Mouse (Mus musculus) heart, postnatal 14 days (tissue): ENCODE data around the gene Ppef2. TPM values are rescaled to one million over a fixed set of nuclear protein-coding genes. Genes with fewer than 3 reads are reported as not detected.
A peak's percentile ranks its signal among the peaks of the same experiment; 100 is the strongest.

Source experiments
- DNase-seq, 2 experiments: peaks; one replicate each; pipeline ENCODE4 v3.0.0; 2021 to 2022
- intact Hi-C: fragments of 180-260 bp; cut with DNase I; formaldehyde crosslinking; loops from one replicate; pipeline ENCODE4 v1.15.1; 2025
- total RNA-seq, 2 experiments: library from RNA; stranded (reverse); gene quantifications; 2 replicates each; pipeline ENCODE4 v1.2.3; 2021

Gene Ppef2
- total RNA-seq, 2 experiments from 2014 or later: not detected

DNA sequence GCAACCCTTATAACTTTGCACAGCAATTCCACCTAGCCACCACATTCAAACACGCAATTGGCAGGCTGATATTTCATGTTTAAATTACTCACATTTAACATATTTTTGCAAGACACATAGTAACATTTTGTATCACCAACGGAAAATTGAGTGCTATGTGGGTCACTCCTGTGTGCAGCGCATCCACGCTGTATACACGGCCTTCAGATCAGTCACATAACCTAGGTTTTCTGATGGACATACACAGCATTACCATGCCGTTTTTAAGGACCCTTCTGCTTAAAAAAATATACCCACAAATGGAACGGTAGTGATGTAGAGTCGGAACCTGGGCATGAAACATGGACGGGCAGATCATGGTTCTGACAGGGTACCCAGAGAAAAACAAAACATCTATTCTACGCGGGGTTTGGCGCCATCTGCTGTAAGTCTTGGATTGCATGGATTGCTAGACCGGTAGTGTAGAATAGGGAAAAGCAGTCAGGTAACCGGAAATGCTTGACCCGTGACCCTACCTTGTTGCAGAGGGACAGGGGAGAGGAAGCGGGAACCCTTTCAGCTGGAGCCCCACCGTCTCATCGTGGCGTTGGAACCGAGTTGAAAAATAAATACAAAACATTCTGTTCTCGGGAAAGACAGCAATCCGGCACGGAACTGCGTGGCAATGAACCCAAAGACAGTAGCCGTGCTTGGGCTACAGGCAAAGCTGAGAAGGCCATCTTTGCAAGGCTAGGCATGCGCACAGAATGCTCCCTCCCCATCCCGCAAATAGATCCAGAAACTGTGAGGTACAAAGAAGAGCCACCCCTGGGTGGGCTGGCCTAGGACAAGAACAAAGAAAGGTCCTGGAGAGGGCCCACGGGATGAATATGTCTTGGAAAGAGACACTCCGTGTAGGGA lies 16.5 kb downstream of the Ppef2 start:
- peak; percentile 61 to 72 for DNase-seq
- intact Hi-C loops: loop anchor here (2.0 kb wide), 1 partner anchor 45 kb away; no protein-coding TSS in a partner anchor

DNA sequence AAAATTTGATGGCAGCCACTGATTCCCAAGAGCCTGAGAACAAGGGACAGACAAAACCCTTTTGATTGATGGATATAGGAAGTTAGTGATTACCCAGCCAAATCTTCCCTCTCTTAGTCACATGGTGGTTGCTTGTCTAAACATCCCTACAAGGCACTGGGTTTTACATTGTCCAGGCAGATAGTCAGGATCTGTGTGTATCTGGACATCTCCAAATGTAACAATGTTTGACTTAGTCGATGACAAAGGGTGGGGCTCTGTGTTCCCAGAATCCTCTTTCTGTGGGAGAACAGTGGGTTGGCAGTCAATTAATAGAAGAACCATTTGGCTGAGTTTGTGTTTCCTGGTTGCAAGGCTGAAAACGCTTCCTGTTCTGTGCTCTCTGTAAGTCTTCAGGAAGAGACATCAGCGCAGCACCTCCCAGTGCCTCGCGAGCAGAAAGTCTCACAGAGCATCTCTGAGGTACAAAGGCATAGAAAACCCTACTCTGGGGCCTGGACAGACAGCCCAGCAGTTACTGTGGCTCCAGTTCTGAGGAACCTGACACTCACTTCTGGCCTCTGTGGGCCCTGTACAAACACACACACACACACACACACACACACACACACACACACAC lies 21.0 kb downstream of the Ppef2 start:
- no peak for DNase-seq
- intact Hi-C loops: no loop called here

DNA sequence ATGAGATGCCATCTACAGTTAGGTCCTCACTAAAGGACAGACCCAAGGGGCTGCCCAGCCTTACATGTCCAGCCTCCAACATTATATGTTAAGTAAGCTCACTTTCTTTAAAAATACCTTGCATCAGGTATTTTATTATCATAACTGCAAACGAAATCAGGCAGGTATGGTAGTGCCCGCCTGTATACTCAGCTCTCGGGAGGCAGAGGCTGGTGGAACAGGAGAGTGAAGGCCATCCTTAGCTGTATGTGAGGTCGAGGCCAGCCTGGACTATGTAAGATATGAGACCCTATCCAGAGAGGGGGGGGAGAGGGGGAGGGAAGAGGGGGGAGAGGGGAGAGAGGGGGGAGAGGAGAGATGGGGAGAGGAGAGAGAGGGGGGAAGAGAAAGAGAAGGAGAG lies 22.7 kb downstream of the Ppef2 start:
- no peak for DNase-seq
- intact Hi-C loops: no loop called here

DNA sequence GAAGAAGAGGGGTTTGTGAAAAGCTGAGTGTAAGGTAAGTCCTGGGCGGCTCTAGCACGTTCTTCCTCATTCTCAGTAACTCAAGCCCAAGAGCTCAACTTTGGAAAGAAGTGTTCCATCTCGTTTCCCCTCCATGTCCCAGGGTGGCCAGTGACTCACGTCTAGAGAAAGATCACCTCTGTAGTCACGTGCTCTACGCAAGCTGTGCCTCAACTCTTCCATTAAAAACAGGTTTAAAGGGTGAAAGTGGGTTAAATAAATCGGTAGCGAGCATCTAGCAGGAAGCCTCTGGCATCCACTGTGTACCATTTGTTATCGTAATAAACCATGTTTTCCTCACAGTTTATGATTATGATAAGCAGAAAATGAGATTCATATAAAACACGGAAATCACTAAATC lies 24.2 kb downstream of the Ppef2 start:
- intact Hi-C loops: no loop called here
- DNase-seq: no peak

DNA sequence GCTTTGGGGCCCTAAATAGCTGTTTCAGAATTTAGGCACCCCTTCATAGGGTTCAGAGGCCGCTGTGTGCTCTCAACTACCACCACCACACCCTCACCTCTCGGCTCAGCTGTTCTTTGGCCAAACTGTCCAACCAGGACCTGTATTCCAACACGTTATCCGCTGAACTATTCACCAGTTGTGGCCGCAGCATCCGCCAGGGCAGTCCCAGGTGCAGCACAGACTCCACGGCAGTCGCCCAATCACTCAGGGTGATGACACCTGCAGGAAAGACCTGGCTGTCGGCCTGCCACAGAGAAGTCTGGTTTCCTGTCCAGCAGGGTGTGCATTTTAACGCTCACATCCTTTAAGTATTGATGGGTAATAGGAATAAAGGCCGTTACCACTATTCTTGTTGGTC lies 25.8 kb downstream of the Ppef2 start:
- DNase-seq: no peak

DNA sequence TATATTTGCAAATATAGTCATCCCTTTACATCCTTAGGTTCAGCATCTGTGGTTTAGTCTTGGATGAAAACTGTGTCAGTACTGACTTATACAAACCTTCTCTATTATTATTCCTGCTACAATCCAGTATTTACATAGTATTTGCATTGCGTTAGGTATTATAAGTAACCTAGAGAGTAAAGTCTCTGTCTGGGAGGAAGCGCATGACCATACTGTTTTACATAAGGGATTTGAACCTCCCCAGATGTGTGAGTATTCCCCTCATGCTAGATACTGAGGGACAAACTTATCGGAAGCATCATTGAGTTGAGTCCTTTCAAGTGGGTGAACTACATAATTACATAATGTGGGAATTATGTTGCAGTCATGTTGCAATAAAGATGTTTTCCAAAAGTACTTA lies 26.6 kb downstream of the Ppef2 start:
- DNase-seq: no peak
- intact Hi-C loops: no loop called here

More for the DNA sequence above, 25.8 kb downstream of the Ppef2 start:
- intact Hi-C loops: no loop called here

DNA sequence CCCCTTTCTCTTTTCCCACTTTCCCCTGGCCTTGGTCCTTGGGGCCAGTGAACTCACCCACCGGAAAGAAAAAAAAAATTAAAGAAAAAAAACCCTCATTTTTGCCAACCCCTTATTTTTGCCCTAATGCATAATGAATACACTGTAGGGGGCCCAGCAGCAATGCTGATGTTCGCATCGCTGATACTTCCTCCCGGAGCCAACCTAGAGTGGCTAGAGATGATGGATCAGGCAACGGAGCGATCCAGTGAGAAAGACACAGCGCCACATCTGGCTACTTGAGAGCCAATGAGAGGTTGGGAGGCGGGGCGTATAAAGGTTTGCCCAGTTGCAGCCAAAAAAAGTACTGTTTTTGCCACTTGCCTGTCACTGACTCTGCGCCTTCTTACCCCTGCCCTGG lies 27.3 kb downstream of the Ppef2 start:
- DNase-seq: no peak
- intact Hi-C loops: no loop called here

DNA sequence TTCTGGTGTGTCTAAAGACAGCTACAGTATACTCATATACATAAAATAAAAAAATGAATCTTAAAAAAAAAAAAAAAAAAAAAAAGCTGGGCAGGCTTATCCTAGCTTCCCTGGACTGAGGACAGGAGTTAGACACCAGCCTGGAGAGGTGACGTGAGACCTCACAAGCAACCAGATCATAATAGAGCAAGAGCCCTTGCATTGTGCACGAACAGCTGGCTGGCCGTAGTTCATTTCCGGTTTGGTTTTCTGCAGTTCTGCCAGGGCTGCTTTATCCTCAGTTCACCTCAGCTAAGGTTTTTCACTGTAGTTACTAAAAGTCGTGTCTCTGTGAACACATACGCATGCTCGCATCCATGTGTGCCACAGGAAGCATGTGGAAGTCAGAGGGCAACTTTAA lies 28.3 kb downstream of the Ppef2 start:
- peak; percentile 13 to 22 for DNase-seq
- intact Hi-C loops: no loop called here

DNA sequence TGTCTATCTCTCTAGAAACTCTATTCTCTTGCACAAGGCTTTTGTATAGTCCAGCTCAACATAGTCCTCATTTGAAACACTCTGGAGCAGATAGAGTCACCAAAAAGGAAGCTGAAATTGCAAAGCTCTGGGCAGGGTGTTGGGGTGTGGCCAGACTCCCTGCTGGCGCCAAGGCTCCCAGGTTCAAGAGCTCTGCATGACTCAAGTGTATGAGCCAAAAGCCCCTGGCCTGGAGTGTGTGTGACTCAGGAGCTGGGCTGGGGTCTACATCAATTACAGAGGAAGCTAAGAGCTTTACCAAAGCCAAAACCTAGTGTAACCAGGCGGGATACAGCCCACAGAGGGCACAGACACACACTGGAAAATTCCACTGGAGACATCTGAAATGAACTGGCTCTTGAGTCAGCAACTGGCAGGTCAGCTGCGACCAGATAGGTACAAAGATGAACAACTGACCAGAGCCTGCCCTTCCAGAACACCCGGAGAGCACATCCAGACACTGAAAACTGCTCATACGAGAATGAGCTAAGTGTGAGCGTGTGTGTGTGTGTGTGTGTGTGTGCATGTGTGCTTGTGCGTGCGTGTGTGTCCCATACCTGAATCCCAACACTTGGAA lies 35.7 kb downstream of the Ppef2 start:
- intact Hi-C loops: no loop called here
- no peak for DNase-seq

DNA sequence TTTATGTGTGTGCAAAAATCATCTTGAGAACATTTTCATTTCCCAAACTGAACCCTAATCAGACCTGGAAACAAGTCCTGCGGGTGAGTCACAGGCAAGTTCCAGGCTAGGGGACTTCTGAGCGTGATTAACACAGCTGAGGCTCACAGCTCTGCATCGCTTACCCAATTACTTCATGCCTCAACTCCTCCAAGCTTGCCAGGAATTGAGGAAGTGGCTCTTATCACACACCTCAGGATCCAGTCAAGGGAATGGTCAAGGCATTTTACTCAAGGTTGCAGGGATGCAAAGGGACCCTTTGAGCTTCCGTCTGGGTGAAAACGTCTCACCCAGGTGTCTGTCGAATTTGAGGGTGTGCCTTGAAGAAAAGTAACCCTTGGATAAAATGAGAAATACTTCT lies 36.3 kb downstream of the Ppef2 start:
- intact Hi-C loops: no loop called here
- no peak for DNase-seq

DNA sequence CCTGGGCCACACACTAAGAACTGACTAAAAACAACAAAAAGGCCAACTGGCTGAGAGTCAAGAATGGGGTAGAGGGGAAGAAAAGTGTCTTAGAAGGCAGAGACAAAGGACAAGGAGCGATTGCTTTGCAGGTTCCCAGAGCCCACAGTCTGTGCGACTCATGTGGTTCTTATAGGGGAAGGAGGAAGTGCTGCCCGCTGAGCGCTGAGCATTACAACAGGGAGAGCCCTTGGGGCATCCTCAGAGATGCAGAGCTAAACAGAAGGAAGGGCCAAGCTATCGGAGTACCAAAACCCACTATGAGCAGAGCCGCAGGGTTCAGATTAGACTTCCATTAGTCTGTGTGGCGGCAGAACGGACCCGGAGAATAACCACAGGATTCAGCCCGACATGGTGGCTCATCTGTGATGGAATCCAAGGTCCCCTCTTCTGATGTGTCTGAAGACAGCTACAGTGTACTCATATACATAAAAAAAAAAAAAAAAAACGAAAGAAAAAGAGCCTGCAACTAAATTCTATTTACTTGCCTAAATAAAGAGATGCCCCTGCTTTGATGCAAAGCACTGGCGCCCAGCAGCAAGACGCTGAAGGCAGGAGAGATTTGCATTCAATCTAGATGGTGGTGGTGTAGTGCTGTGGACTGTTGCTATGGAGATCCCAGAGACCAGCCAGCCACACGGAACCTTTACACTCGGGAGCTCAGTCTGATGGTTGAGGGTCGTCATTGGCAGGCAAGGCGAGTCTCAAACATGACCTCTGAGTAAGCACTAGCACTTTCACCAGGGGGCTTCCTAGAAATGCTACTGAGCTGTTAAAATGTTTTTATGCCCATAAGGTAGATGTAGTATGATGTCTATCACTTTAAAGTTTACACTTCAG lies 36.9 kb downstream of the Ppef2 start:
- no peak for DNase-seq
- intact Hi-C loops: no loop called here

DNA sequence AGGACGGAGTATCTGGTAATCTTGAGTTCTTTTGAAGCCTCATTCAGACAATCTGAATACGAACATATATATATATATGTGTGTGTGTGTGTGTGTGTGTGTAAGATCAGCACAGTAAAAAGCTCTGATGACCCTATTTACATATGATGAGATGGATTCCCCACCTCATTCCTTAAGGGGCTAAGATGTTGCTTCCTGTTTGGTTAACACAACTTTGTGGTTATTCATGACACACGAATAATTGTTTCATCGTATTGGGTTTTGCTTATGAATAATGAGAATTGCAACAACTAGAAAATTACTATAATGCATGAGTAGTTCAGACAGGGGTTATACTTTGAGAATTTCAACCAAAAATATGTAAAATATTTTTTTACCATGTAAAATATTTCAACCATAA lies 40.8 kb downstream of the Ppef2 start, which contains the start of gene U90926:
Gene U90926 (minus strand): TSS at position 101 of the 400 bp plus-strand sequence.
- intact Hi-C loops: no loop called here
- DNase-seq: no peak

DNA sequence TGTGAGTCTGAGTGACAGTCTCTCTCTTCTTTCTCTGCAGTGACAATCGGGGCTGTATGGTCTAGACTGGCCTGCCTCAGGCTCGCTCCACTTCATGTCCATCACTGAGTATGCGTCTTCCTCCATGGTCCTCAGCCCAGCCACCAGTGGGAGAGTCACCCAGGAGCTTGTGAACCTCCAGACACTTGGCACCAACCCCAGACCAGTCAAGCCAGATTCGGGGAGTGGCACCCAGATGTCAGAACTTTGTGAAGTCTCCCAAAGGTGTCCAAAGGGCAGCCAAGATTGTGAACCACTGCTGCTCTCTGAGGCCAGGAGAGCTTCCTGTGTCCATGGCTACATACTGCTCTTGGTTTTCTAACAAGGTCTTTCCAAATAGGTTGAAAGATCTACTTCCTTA lies 43.8 kb downstream of the Ppef2 start:
- DNase-seq: no peak
- intact Hi-C loops: no loop called here

DNA sequence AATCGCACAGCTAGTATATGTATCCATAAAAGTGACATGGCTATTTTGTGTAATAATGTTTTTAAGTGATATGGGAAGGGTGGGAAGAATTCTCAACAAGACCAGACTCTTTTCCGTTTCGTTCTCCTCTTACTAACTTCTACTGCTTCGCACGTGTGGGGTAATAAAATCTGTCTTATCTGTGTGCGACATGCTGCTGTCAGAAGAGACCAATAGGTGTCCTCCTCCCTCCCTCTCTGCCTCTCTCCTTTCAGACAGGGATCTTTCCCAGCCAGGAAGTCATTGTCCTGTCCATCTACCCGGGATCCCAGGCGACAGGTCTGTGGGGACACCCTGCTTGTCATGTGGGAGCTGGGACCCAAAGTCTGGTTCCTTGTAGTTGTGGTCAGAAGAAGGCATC lies 45.9 kb downstream of the Ppef2 start:
- intact Hi-C loops: no loop called here
- no peak for DNase-seq

DNA sequence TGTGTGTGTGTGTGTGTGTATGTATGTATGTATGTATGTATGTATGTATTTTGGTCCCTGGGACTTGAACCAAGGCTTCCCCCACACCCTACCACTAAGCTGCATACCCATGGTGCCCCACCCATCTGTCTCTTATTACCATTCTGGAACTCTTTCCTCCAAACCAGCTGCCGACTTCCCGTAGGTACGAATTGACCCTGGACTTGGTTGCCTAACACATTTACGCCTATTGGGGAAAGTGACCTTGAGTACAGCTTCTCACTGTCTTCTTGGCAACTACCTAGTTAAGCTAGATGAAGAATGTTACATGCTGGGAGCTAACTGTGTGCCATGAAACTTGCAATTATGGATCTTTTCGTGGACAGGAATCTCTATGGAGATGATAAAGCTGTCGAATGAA lies 50.0 kb downstream of the Ppef2 start:
- intact Hi-C loops: no loop called here
- DNase-seq: no peak

DNA sequence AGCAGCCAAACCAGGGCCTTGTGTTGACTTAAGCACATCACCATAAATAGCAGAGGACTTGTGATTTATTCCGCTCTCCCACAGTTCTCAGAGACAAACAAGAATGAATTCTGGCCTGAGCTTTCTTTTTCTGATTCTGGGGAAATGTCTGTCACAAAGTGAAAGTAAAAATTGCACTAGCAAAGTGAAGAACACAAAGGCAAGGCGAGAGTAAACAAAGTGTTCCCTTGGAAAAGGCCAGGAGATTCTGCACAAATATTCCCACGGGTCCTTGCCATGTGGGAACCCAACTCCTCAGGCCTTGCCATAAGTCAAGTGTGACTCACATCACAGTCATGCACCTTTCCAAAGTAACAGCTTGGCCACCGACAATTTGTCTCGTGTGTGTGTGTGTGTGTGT lies 50.4 kb downstream of the Ppef2 start:
- no peak for DNase-seq
- intact Hi-C loops: no loop called here

DNA sequence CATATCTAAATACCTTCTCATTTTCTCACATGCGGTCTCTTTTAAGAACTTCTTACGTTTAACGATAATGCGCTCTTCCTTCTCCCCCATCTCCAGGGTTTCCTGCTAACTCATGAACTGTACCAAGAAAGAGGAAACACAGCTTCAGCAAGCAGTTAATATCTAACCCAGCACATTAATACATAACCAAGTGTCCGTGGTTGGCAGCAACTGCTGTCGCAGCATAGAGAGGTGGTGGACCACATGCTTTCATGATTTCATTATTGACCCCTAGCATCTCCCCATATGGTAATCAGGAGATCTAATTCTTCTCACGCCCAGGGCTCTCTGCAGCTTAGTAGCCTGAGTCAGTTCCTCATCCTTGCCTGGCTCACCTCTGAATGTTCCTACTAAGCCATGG lies 50.9 kb downstream of the Ppef2 start:
- intact Hi-C loops: no loop called here
- no peak for DNase-seq

DNA sequence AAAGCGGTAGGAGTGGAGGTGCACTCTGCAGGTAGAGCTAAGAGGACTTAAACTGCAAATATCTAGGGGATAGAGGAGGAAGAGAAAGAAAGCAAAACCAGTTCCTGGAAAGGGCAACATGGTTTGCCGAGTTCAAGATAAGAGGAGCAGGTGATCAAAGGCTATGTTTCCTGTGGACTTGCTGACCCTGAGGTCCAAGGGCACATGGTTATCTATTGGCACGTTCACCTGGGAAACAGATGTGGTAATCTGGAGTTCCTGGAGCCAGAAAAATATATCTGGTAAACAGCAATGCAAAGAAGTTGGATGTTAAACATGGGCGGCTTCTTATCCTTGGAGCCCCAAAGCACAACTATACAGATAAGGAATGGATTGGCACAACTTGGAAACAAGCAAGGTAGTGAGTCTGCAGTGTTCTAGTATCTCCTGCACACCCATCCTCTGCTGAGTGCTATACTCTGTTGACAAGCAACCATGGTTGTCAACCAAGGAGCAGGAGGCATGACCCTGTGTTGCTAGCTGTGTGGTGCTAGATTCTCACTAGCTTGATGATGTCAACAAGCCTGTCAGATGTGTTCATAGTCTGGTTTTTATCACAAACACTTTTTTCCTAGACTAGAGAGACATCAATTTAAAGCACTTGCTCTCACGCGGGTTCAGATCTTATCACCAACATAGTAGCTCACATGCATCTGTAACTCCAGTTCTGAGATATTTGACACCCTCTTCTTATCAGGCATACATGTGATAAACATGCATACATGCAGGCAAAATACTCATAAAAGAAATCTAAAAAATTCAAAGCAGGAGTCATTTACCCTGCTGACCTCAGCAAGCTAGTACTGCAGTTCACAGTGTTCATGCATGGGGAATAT lies 51.7 kb downstream of the Ppef2 start:
- no peak for DNase-seq
- intact Hi-C loops: no loop called here

DNA sequence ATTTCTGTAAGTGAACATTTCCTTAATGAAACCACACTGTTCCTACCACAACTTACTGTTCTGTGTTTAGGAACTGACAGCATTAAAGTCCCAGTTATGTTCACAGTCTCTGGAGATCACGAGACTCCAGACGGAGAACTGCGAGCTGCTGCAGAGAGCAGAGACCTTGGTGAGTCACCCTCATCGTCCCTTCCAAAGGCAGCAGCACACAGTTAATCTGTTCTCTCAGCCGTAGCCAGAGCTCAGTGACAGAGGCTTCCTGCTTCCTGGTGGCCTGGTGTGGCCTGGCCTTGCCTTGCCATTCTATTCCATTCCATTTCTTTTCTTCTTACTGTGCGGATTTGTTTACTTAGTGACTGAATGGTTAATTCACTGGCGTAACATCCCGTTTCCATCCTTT lies 57.8 kb downstream of the Ppef2 start:
- intact Hi-C loops: loop anchor here (5.0 kb wide), 1 partner anchor 199 kb away; no protein-coding TSS in a partner anchor
- DNase-seq: no peak
